Mouse (Mus musculus) midbrain, embryonic 14.5 days (tissue): Measurements from ENCODE around the gene Sdha. TPM values are rescaled to one million over a fixed set of nuclear protein-coding genes. Genes with fewer than 3 reads are reported as not detected.

Experiments used
- ATAC-seq: fragments of 200-750 bp; cut with Nextera tagmentation; 2 replicates; pipeline ENCODE4 v1.8.0; 2017; ENCODE audit warnings: moderate number of reproducible peaks, moderate library complexity; ENCODE audit not compliant: low FRiP score, low TSS enrichment
- DNase-seq: peaks from one replicate; pipeline ENCODE4 v3.0.0-alpha.2; 2015
- H3K27ac ChIP-seq: fragments of 300-500 bp; sonication (generic); replicated peaks from 2 replicates; pipeline ENCODE4 v1.5.1; 2014; ENCODE audit warnings: mild to moderate bottlenecking, low read depth, low read length, moderate library complexity
- H3K27me3 ChIP-seq: fragments of 300-500 bp; sonication (generic); 2 replicates; pipeline ENCODE4 v1.6.1; 2014; ENCODE audit warnings: low read length, control low read depth, mixed read lengths; ENCODE audit not compliant: control insufficient read depth, insufficient read depth
- H3K36me3 ChIP-seq: fragments of 300-500 bp; sonication (generic); 2 replicates; pipeline ENCODE4 v1.6.1; 2014; ENCODE audit warnings: low read length, control low read depth; ENCODE audit not compliant: control insufficient read depth, insufficient read depth
- H3K4me1 ChIP-seq: fragments of 300-500 bp; sonication (generic); 2 replicates; pipeline ENCODE4 v1.6.1; 2014; ENCODE audit warnings: mild to moderate bottlenecking, antibody characterized with exemption, low read length, control low read depth; ENCODE audit not compliant: control insufficient read depth, insufficient read depth
- H3K4me2 ChIP-seq: fragments of 300-500 bp; sonication (generic); 2 replicates; pipeline ENCODE4 v1.6.1; 2014; ENCODE audit warnings: mild to moderate bottlenecking, low read length, moderate library complexity
- H3K4me3 ChIP-seq: fragments of 300-500 bp; sonication (generic); replicated peaks from 2 replicates; pipeline ENCODE4 v1.5.1; 2014; ENCODE audit warnings: low read depth, low read length
- H3K9ac ChIP-seq: fragments of 300-500 bp; sonication (generic); replicated peaks from 2 replicates; pipeline ENCODE4 v1.6.1; 2014; ENCODE audit warnings: mild to moderate bottlenecking, low read length, moderate library complexity
- H3K9me3 ChIP-seq: fragments of 300-500 bp; sonication (generic); 2 replicates; pipeline ENCODE4 v1.6.1; 2016; ENCODE audit warnings: low read length, control low read depth, mixed read lengths; ENCODE audit not compliant: control insufficient read depth
- WGBS: fragments of 180-500 bp; shearing (Covaris S2); extraction: QIAGEN DNeasy Blood & Tissue Kit; methylation state at CpG from one replicate; pipeline ENCODE4 v1.1.7; 2014; 5-methylcytosine and 5-hydroxymethylcytosine counted together
- polyA plus RNA-seq: library from polyadenylated mRNA; unstranded; fragments of >200 nt; fragmentation: Nextera tagmentation; extraction: Ambion mirVana; gene quantifications from 2 replicates; pipeline ENCODE4 v1.2.1, GENCODE M21; 2014

The Sdha gene
- polyA plus RNA-seq, 1 experiment from 2014 or later: 196 TPM

DNA sequence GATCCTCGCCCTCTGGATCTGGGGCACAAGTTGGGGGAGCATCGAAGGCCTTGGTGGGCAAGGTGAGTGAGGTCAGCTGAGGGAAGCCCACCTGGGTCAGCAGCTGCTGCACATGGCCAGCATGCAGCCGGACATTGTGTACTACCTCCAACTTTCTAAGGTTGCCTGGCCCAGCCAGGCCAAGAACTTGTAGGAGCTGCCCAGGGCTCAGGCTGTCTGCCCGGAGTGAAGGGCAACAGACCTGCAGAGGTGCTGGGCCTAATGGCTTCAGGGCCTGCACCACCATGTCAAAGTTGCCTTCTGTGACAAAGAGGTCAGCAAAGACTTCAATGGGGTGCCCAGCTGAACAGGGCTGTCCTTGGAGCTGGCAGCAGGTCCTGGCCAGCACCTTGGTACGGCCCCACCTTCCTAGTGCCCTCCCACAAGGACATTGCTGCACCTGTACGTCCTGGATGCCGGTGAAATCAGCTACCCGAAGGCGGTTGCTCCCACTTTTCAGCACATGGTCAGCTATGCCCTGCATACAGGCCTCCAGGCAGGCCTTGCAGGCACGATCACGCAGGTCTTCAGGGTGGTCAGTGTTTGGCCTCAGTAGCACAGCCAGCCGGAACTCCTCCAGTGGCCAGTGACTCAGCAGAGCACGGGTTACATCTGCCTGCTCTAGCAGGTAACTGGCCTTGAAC is 13.2 kb upstream of the Sdha start:
- no peak overlapping the region for H3K27ac ChIP-seq
- peak; percentile 44; the same call in 1 of the 2 replicates for ATAC-seq
- no peak for DNase-seq
- H3K9me3 ChIP-seq: no peaks in the 10 kb centered on the region
- peaks cover 33% of the 10 kb centered on the region for H3K36me3 ChIP-seq
- H3K4me1 ChIP-seq: no peaks in the 10 kb centered on the region
- no peak overlapping the region for H3K9ac ChIP-seq
- no peak overlapping the region for H3K4me3 ChIP-seq
- 92% methylated on average over 13 of the region's 13 CpGs for WGBS
- H3K27me3 ChIP-seq: no peaks in the 10 kb centered on the region
- H3K4me2 ChIP-seq: no peak overlapping the region

DNA sequence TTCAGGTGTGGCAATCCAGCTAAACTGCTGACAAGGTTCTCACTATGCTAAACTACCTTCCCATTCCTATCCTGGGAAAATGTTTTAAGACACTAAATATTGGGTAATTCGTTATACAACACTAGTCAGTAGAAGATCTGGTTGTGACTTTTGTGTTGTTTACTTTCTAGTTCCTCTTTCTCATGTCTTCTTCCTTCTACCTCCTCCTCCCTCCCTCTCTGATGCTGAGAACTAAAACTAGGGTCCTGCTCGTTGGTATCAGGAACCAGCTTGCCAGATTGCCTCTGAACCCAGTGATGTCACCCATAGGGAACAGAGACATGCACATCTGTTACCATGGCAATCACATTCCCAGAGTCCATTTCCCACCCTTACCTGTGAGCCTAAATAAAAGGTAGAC is 12.1 kb upstream of the Sdha start:
- DNase-seq: no peak
- Histone ChIP-seq H3K4me1 (no peaks in the 10 kb centered on the region), H3K9me3 (no peaks in the 10 kb centered on the region), H3K9ac (no peak overlapping the region), H3K36me3 (peaks cover 40% of the 10 kb centered on the region), H3K27me3 (no peaks in the 10 kb centered on the region), H3K4me2 (no peak overlapping the region), H3K27ac (no peak overlapping the region), H3K4me3 (no peak overlapping the region)
- no peak for ATAC-seq
- WGBS: 82% methylated on average over 2 of the region's 2 CpGs

DNA sequence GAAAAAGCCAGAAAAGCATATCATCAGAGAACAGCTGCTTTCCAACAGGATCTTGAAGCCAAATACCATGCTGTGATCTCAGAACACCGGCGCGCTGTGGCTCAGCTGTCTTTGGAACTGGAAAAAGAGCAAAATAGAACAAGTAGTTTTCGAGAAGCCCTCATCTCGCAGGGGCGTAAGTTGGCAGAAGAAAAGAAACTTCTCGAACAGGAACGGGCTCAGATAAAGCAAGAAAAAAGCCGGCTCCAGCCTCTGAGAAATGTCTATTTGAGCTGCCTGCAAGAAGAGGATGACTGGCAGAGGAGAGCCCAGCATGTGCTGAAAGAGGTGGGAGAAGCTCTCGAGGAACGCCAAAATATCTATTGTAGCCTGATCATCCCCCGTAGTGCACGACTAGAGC is 6.4 kb upstream of the Sdha start:
- H3K4me2 ChIP-seq: no peak overlapping the region
- ATAC-seq (no peak), DNase-seq (no peak)
- H3K4me1 ChIP-seq: no peaks in the 10 kb centered on the region
- no peaks in the 10 kb centered on the region for H3K27me3 ChIP-seq
- H3K27ac ChIP-seq: no peak overlapping the region
- H3K36me3 ChIP-seq: peaks cover 73% of the 10 kb centered on the region
- no peak overlapping the region for H3K4me3 ChIP-seq
- no peak overlapping the region for H3K9ac ChIP-seq
- WGBS: 95% methylated on average over 13 of the region's 13 CpGs
- H3K9me3 ChIP-seq: no peaks in the 10 kb centered on the region

DNA sequence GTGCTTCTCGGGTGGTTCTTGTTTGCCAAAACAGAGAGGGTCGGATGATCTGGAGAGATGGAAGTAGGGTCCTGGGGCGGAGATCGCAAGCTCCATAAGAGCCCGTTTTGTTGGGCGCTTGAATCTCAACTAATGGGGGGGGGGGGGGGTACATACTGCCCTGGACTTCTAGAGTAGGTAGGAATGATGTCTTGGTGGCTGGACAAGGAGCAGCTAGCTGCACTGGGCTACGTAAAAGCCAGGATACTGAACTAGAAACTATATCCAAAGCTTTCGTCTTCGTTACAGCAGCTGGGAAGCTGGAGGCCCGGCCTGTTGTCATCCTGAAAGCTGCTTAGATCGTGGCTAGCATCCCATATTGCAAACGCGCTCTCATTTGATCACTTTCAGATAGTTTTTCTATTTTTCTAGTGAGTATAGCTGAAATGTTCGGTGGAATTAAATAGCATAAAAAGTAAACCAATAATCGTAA is 391 bp upstream of the Sdha start:
- peak overlapping the region; percentile 81 for H3K4me3 ChIP-seq
- peaks cover 20% of the 10 kb centered on the region for H3K36me3 ChIP-seq
- peak; percentile 35 for ATAC-seq
- peaks cover 14% of the 10 kb centered on the region for H3K4me1 ChIP-seq
- no peaks in the 10 kb centered on the region for H3K9me3 ChIP-seq
- peak; percentile 57 for DNase-seq
- 2% methylated on average over 15 of the region's 15 CpGs for WGBS
- H3K4me2 ChIP-seq: peak overlapping the region; percentile 74
- H3K27me3 ChIP-seq: no peaks in the 10 kb centered on the region
- H3K27ac ChIP-seq: peak overlapping the region; percentile 79
- H3K9ac ChIP-seq: peak overlapping the region; percentile 82

- Histone ChIP-seq H3K9ac (no peak overlapping the region), H3K4me2 (no peak overlapping the region), H3K9me3 (no peaks in the 10 kb centered on the region), H3K36me3 (peaks cover 69% of the 10 kb centered on the region), H3K4me1 (no peaks in the 10 kb centered on the region), H3K4me3 (no peak overlapping the region), H3K27me3 (no peaks in the 10 kb centered on the region), H3K27ac (no peak overlapping the region)
- peak; percentile 74 for DNase-seq
- 53% methylated on average over 3 of the region's 3 CpGs for WGBS
- ATAC-seq: no peak
Measured at GRCm38 (mm10) chr13:74341036-74341435, 9.0 kb downstream of the Sdha start.

DNA sequence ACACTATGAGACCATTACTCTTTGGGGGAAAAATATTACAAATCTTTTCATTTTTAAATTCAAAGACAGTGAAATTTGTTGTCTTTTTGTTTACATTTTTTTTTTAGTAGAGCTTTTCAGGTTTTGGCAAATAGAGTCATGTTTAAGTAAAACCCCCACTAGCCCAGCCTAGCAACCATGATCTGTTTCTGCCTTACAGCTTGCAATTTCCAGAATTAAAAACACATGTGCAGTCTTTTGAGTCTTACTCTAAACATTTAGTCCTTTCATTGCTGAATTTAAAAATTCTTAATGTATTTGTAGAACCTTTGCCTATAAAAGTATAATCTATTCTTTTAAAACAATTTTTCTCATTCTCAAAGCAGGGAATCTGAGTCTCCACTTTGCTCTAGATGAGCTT is 20.8 kb downstream of the Sdha start:
- H3K4me2 ChIP-seq: no peak overlapping the region
- peaks cover 78% of the 10 kb centered on the region for H3K36me3 ChIP-seq

DNA sequence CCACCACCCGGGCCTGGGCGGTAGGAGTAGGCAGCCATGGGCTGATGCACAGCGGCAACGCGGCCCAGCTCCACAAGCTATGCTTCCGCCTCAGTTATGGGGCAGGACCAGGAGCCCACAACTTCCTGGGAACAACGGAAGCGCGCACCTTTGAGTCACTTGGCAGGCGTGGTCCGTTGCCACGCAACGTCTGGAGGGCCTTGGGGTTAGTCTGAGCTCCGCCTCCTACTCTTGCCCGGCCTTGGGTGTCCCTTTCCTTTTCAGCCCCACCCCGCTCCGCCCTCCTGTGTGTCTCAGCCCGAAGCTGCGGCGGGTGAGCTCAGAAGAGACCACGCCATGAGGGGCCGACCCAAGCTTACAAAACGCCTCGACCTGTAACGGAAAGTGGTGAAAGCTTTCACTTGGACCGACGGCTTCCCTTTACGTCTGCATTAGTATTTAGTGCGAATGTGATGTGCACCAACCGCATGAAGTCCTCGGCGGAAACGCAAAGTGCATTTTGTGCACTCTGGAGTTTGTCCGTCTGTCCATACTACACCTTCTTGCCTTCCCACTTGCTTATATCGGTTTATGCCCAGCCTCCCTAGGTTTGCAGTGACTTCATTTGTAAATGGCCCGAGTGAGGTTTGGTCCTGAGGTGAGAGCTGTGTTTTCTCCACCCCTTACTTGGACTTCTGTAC is 32.8 kb downstream of the Sdha start, which contains the start of gene Pdcd6:
TSS of gene Pdcd6 (minus strand) at position 411 of the 680 bp plus-strand sequence.
- Histone ChIP-seq H3K27ac (peak within 1 kb of the TSS; percentile 61), H3K4me2 (peak within 1 kb of the TSS; percentile 83), H3K4me1 (peaks cover 10% of the 10 kb centered on the region), H3K4me3 (peak within 1 kb of the TSS; percentile 84), H3K9me3 (no peaks in the 10 kb centered on the region), H3K36me3 (peaks cover 34% of the 10 kb centered on the region), H3K27me3 (no peaks in the 10 kb centered on the region), H3K9ac (peak within 1 kb of the TSS; percentile 85)
- DNase-seq (peak; percentile 93), ATAC-seq (peak; percentile 96)
- under 1% methylated on average over 36 of the region's 36 CpGs for WGBS

More for the DNA sequence above, 20.8 kb downstream of the Sdha start:
- no peaks in the 10 kb centered on the region for H3K4me1 ChIP-seq
- DNase-seq (no peak), ATAC-seq (no peak)
- no peaks in the 10 kb centered on the region for H3K27me3 ChIP-seq
- no peak overlapping the region for H3K9ac ChIP-seq
- H3K9me3 ChIP-seq: no peaks in the 10 kb centered on the region
- H3K4me3 ChIP-seq: no peak overlapping the region
- no peak overlapping the region for H3K27ac ChIP-seq

DNA sequence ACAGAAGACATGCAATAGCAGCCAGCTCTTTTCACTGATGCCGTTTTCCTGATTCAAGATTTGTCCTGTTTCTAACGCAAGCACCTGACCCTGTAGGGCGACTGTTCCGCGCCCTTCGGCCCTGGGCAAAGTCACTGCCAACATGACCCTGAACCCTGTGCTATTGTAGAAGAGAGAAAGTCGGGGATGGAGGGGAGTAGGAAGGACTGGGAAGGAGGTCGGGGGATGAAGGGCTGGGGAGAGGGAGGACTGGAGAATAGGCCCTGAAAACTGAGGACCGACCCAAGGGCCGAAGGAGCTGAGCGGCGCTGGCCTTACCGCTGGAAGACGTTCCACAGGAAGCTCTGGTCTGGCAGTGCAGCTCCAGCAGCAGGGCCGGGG is 33.3 kb downstream of the Sdha start:
- peak overlapping the region; percentile 84 for H3K4me3 ChIP-seq
- under 1% methylated on average over 15 of the region's 15 CpGs for WGBS
- H3K9me3 ChIP-seq: no peaks in the 10 kb centered on the region
- ATAC-seq (no peak), DNase-seq (no peak)
- H3K9ac ChIP-seq: peak overlapping the region; percentile 85
- H3K27me3 ChIP-seq: no peaks in the 10 kb centered on the region
- peak overlapping the region; percentile 83 for H3K4me2 ChIP-seq
- H3K4me1 ChIP-seq: peaks cover 10% of the 10 kb centered on the region
- H3K36me3 ChIP-seq: peaks cover 31% of the 10 kb centered on the region
- peak overlapping the region; percentile 61; the same call in 1 of the 2 replicates for H3K27ac ChIP-seq
